Mouse (Mus musculus): ENCODE results near the gene Wnt6.

The Wnt6 gene

GRCm38 (mm10) chr1:74771845-74771930 is at the start of gene Wnt6:
Gene Wnt6, plus strand, starts transcription at chr1:74771892.
- DNase-seq (ENCODE audit: low spot score), result no peak

- DNase-seq (ENCODE audit: low spot score), result no peak
Measured at GRCm38 (mm10) chr1:74723748-74724147, 47.9 kb upstream of the Wnt6 start.

- DNase-seq (ENCODE audit: low spot score), result no peak
Measured at GRCm38 (mm10) chr1:74726114-74726513, 45.6 kb upstream of the Wnt6 start.

- DNase-seq (ENCODE audit: low spot score), result no peak
Measured at GRCm38 (mm10) chr1:74726674-74727073, 45.0 kb upstream of the Wnt6 start.

GRCm38 (mm10) chr1:74728446-74728845 is 43.2 kb upstream of the Wnt6 start:
- DNase-seq (ENCODE audit: low spot score), result no peak

GRCm38 (mm10) chr1:74736977-74737376 is 34.7 kb upstream of the Wnt6 start:
- DNase-seq (ENCODE audit: low spot score), result no peak

GRCm38 (mm10) chr1:74737500-74737899 is 34.2 kb upstream of the Wnt6 start:
- DNase-seq (ENCODE audit: low spot score), result no peak

- no peak for DNase-seq (ENCODE audit: low spot score)
Measured at GRCm38 (mm10) chr1:74740846-74741245, 30.8 kb upstream of the Wnt6 start.

GRCm38 (mm10) chr1:74747335-74747734 is 24.4 kb upstream of the Wnt6 start:
- DNase-seq (ENCODE audit: low spot score), result no peak

GRCm38 (mm10) chr1:74748643-74749271 is 22.9 kb upstream of the Wnt6 start, which contains the start of gene Prkag3:
Gene Prkag3, minus strand, starts transcription at chr1:74749221.
- DNase-seq (ENCODE audit: low spot score), result no peak

GRCm38 (mm10) chr1:74749301-74749700 is 22.4 kb upstream of the Wnt6 start:
- DNase-seq (ENCODE audit: low spot score), result no peak

- peak; percentile 22 for DNase-seq (ENCODE audit: low spot score)
Measured at GRCm38 (mm10) chr1:74750683-74751082, 21.0 kb upstream of the Wnt6 start.

GRCm38 (mm10) chr1:74752150-74752549 is 19.5 kb upstream of the Wnt6 start:
- DNase-seq (ENCODE audit: low spot score), result no peak

- DNase-seq (ENCODE audit: low spot score), result no peak
Measured at GRCm38 (mm10) chr1:74752833-74753232, 18.9 kb upstream of the Wnt6 start.

GRCm38 (mm10) chr1:74753266-74753974 is 18.3 kb upstream of the Wnt6 start:
- DNase-seq (ENCODE audit: low spot score), result no peak

GRCm38 (mm10) chr1:74754175-74754785 is 17.4 kb upstream of the Wnt6 start:
- DNase-seq (ENCODE audit: low spot score), result no peak

GRCm38 (mm10) chr1:74759773-74760172 is 11.9 kb upstream of the Wnt6 start:
- peak; percentile 21 for DNase-seq (ENCODE audit: low spot score)

- peak; percentile 58 for DNase-seq (ENCODE audit: low spot score)
Measured at GRCm38 (mm10) chr1:74763081-74763480, 8.6 kb upstream of the Wnt6 start.

GRCm38 (mm10) chr1:74770727-74771466 is 795 bp upstream of the Wnt6 start:
- no peak for DNase-seq (ENCODE audit: low spot score)

GRCm38 (mm10) chr1:74771467-74771844 is 236 bp upstream of the Wnt6 start:
- no peak for DNase-seq (ENCODE audit: low spot score)

GRCm38 (mm10) chr1:74771931-74772620 is 384 bp downstream of the Wnt6 start:
- no peak for DNase-seq (ENCODE audit: low spot score)

- DNase-seq (ENCODE audit: low spot score), result no peak
Measured at GRCm38 (mm10) chr1:74773136-74773535, 1.4 kb downstream of the Wnt6 start.

GRCm38 (mm10) chr1:74774062-74774461 is 2.4 kb downstream of the Wnt6 start:
- DNase-seq (ENCODE audit: low spot score), result no peak
